Mouse (Mus musculus): Measurements from ENCODE around the gene Ugt1a2.

DNA sequence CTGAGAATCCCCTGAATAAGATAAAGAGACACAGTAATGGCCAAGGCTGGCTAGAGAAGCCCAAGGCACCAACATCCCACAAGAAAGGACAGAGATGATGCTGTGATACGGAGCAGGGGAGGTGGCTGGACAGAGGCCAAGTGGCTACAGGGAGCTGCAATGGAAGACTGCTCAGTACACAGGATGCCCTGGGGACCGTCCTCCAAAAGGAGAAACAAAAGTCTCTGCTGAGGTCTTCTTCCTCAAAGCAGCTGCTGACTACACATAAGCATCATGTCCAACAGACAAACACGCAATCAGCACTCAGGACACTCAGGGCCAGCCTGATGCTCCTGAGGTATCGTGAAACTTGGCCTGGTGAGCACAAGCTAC, 64.5 kb downstream of the Ugt1a2 start:
- TF ChIP-seq TAL1 (IDR thresholded peaks at IDR 0.05; ENCODE audit: low read length) (no peak), GATA1 (IDR thresholded peaks at IDR 0.05; ENCODE audit: low read length) (no peak)
